Mouse (Mus musculus) forebrain, embryonic 11.5 days (tissue): ENCODE results near the gene Hapln2. TPM values are rescaled to one million over a fixed set of nuclear protein-coding genes. Genes with fewer than 3 reads are reported as not detected.

ENCODE experiments used
- ATAC-seq: fragments of 200-750 bp; cut with Nextera tagmentation; replicated peaks from 2 replicates; pipeline ENCODE4 v1.8.0; 2017; ENCODE audit warnings: moderate TSS enrichment; ENCODE audit not compliant: low FRiP score
- DNase-seq: peaks from one replicate; pipeline ENCODE4 v3.0.0-alpha.2; 2017; ENCODE audit warnings: low spot score
- H3K27ac ChIP-seq: fragments of 300-500 bp; sonication (generic); 2 replicates; pipeline ENCODE4 v1.5.1; 2014; ENCODE audit warnings: low read depth, low read length
- H3K27me3 ChIP-seq: fragments of 300-500 bp; sonication (generic); 2 replicates; pipeline ENCODE4 v1.6.1; 2014; ENCODE audit warnings: mild to moderate bottlenecking, low read length, mixed read lengths; ENCODE audit not compliant: control insufficient read depth, insufficient read depth
- H3K36me3 ChIP-seq: fragments of 300-500 bp; sonication (generic); 2 replicates; pipeline ENCODE4 v1.6.1; 2014; ENCODE audit warnings: mild to moderate bottlenecking, low read length, moderate library complexity, mixed read lengths; ENCODE audit not compliant: control insufficient read depth, insufficient read depth
- H3K4me1 ChIP-seq: fragments of 300-500 bp; sonication (generic); replicated peaks from 2 replicates; pipeline ENCODE4 v1.6.1; 2014; ENCODE audit warnings: low read length, mixed read lengths; ENCODE audit not compliant: control insufficient read depth, insufficient read depth
- H3K4me2 ChIP-seq: fragments of 300-500 bp; sonication (generic); 2 replicates; pipeline ENCODE4 v1.6.1; 2014; ENCODE audit warnings: low read depth, mild to moderate bottlenecking, low read length, moderate library complexity, mixed read lengths; ENCODE audit not compliant: severe bottlenecking
- H3K4me3 ChIP-seq: fragments of 300-500 bp; sonication (generic); 2 replicates; pipeline ENCODE4 v1.5.1; 2014; ENCODE audit warnings: low read depth, low read length
- H3K9ac ChIP-seq: fragments of 300-500 bp; sonication (generic); 2 replicates; pipeline ENCODE4 v1.6.1; 2014; ENCODE audit warnings: low read length
- H3K9me3 ChIP-seq: fragments of 300-500 bp; sonication (generic); 2 replicates; pipeline ENCODE4 v1.6.1; 2016; ENCODE audit warnings: low read length, mixed read lengths; ENCODE audit not compliant: control insufficient read depth
- WGBS: fragments of 180-500 bp; shearing (Covaris S2); extraction: QIAGEN DNeasy Blood & Tissue Kit; methylation state at CpG from one replicate; pipeline ENCODE4 v1.1.7; 2014; 5-methylcytosine and 5-hydroxymethylcytosine counted together
- polyA plus RNA-seq: library from polyadenylated mRNA; unstranded; fragments of >200 nt; fragmentation: Nextera tagmentation; extraction: Ambion mirVana; gene quantifications from 2 replicates; pipeline ENCODE4 v1.2.1, GENCODE M21; 2014

Gene Hapln2
- polyA plus RNA-seq, 1 experiment from 2014 or later: 0.27 TPM

DNA sequence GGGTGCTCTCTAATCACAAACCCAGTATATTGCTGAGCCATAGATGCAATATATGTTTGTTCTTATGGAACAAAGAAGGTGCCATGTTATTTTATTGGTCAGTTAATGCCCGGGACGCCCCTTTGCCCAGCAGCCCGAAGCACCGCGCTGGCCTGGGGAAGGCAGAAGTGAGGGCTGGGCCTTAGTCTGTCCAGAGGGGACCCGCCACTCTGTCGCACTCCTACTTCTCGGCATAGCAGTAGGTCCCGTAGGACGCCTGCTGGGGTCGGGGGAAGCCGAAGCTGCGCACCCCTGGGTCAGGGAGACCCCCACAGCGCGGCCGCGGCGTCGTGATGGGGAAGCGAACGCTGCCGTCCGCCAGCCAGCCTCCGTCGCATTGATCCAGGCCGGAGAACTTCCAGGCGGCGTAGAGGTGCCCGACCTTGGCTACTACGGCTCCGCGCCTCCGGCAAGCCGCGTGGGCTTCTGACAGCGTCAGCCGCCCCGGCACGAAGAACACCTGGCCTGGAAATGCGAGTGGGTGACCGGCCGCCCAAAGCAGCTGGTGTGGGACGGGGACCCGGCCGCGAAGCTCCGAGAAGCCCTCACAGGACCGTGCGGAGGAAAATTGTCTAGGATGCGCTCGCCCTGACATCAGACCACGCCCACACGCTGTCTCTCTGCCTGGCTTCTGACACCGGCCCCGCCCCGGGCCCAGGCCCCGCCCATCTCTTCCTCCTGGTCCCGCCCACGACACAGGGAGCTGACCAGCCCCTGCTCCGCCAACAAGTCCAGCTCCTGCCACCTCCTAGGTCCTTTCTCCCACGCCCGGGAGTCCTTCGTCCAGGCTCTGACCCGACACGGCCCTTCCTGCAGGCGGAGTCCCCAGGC, 4.8 kb downstream of the Hapln2 start:
- Histone ChIP-seq H3K27ac (no peak overlapping the region), H3K4me2 (peak overlapping the region; percentile 98), H3K27me3 (peaks cover 58% of the 10 kb centered on the region), H3K36me3 (no peaks in the 10 kb centered on the region), H3K9me3 (no peaks in the 10 kb centered on the region), H3K9ac (peak overlapping the region; percentile 32), H3K4me3 (peak overlapping the region; percentile 50), H3K4me1 (peaks cover 12% of the 10 kb centered on the region)
- WGBS: under 1% methylated on average over 66 of the region's 66 CpGs
- DNase-seq (peak; percentile 95), ATAC-seq (peak; percentile 92)

DNA sequence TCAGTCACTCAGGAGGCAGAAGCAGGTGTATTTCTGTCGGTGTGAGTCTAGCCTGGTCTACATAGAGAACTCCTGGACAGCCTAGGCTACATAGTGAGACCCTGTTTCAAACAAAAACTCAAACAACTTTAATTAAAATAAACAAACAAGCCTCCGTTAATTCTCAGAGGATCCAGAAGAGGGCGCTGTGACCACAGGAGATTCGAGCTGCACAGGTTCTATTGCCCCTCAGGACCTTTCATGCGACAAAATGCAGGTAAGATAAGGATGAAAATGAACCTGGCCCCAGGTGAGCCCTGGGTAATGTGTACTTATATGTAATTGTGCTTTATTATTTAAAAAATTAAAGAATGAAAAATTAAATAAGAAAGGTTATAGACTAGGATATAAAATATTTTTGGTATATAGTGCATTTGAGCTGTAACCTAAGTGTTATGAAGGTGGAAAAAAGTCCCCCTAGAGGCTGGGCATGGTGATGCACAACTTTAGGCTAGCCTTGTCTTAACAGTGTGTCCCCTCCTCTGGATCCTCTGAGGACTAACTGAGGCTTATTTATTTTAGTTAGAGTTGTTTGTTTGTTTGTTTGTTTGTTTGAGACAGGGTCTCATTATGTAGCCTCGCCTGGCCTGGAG, 16.6 kb downstream of the Hapln2 start:
- Histone ChIP-seq H3K4me3 (no peak overlapping the region), H3K9me3 (no peaks in the 10 kb centered on the region; the same call in 1 of the 2 replicates), H3K9ac (no peak overlapping the region), H3K36me3 (no peaks in the 10 kb centered on the region), H3K4me1 (no peaks in the 10 kb centered on the region), H3K27me3 (no peaks in the 10 kb centered on the region), H3K4me2 (no peak overlapping the region), H3K27ac (no peak overlapping the region)
- no peak for ATAC-seq
- WGBS: 12% methylated on average over 6 of the region's 6 CpGs
- DNase-seq: no peak

DNA sequence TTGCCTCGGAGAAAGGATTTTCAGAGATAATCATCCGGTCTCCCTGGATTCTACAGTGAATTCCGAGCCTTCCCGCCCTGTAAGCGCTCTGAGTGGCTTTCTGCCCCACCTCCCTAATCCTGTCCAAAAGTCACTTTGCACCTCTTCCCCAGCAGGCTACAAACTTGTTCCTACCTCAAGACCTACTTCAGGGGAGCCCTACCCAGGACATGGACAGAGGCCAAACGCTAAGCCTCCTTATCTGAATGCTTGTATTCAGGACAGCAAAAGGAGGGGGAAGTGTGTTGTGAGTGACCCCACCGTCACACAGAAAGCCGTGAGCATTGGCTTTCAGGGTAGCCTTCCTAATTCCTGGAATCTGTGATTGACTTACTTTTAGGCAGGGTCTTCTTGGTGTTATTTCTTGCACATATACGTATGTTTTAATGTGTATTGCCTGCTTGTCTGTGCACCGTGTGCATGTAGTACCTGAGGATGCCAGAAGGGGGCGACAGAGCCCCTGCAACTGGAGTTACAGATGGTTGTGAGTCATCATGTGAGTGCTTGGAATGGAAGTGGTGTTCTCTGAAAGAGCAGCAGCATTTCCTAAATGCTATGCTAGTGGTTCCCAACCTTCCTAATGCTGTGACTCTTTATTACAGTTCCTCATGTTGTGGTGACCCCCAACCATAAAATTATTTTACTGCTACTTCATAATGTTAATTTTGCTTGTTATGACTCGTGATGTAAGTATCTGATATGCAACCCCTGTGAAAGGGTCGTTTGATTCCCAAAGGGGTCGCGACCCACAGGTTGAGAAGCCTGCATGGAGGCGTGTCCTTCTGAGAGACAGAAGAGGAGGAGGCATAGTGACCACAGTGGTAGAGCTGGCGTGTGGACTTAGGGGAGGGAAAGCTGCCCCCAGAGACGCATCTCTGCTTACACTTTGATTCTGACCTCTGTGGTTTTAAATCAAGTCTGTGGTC, 21.3 kb downstream of the Hapln2 start:
- ATAC-seq (no peak), DNase-seq (no peak)
- 82% methylated on average over 18 of the region's 18 CpGs for WGBS
- Histone ChIP-seq H3K9me3 (no peaks in the 10 kb centered on the region; the same call in 1 of the 2 replicates), H3K27ac (no peak overlapping the region), H3K4me1 (no peaks in the 10 kb centered on the region), H3K4me2 (no peak overlapping the region), H3K27me3 (peaks cover 17% of the 10 kb centered on the region), H3K36me3 (no peaks in the 10 kb centered on the region), H3K9ac (no peak overlapping the region), H3K4me3 (no peak overlapping the region)

DNA sequence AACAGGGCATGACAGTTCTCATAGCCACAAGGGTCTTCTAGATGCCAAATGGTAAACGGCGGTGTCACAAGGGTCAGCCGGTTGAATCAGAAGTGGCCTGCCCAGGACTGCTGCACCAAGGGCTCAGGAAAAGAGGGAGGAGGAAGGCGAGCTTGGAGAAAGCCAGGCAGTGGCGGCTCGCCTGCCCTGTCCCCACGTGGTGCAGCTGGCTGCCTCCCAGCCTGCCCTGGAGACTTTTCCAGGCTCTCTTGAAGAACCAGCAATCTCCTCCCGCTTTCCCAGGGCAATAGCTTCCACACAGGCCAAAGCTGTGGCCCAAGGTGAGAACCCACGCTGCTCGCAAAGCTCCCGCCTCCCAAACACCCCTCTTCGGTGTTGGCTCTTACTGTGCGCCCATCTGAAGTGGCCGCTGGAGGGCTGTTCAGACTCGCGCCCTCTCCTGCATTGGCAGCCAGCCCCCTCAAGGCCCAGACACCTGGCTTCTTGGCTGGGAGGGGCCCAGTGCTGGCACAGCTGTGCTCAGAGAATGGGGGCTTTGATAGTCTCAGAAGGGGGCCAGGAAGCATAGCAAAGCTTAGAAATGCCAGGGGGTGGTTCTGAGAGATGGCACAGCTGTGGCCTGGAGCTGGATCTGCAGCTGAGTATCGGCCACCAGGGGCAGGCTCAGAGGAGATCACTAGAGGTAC, 24.9 kb downstream of the Hapln2 start:
- whole genome bisulfite sequencing: 5% methylated on average over 17 of the region's 17 CpGs
- Histone ChIP-seq H3K27ac (no peak overlapping the region), H3K4me1 (peaks cover 4% of the 10 kb centered on the region; the same call in 1 of the 2 replicates), H3K36me3 (no peaks in the 10 kb centered on the region), H3K27me3 (peaks cover 54% of the 10 kb centered on the region), H3K9ac (no peak overlapping the region), H3K4me3 (no peak overlapping the region), H3K9me3 (no peaks in the 10 kb centered on the region; the same call in 1 of the 2 replicates), H3K4me2 (no peak overlapping the region)
- ATAC-seq (no peak), DNase-seq (no peak)

DNA sequence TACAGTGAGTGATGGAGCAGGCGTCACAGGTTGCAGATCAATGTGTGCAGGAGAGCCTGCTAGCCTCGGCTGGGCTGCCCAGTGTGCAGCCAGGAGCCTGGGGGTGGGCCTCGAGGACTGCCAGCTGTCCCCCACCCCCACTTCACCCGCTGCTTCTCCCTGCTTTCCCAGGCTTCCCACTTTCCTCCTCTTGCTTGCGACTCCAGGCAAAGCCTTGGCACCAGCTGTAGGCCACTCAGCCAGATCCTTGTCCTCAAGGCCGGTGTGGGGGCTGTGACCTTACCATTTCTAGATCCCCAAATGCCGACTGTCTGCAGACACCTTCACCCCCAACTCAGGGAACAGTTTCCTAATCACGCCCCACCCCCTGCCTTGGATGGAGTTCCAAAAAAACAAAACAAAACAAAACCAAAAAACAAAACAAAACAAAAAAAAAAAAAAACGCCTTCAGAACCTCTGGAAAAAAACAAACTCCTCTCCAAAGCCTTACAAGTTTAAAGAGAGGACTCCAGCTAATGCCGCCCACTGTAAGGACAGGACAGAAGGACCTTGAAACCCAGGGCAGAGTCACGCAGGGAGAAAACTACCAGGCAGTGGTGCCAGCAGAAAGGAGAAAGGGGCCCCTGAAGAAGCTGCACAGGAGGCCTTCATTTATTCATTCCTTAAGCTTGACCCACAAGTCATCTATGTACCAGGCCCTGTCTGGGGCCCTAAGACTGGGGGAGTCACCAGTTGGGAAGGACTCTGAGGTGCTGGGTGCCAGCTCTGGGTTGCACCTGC, 26.4 kb downstream of the Hapln2 start:
- Histone ChIP-seq H3K4me2 (peak overlapping the region; percentile 86; the same call in 1 of the 2 replicates), H3K9ac (no peak overlapping the region), H3K9me3 (no peaks in the 10 kb centered on the region; the same call in 1 of the 2 replicates), H3K36me3 (no peaks in the 10 kb centered on the region), H3K27me3 (peaks cover 67% of the 10 kb centered on the region), H3K4me3 (no peak overlapping the region; the same call in 1 of the 2 replicates), H3K27ac (no peak overlapping the region), H3K4me1 (peaks cover 13% of the 10 kb centered on the region)
- DNase-seq: no peak
- WGBS: 12% methylated on average over 11 of the region's 11 CpGs
- no peak for ATAC-seq

DNA sequence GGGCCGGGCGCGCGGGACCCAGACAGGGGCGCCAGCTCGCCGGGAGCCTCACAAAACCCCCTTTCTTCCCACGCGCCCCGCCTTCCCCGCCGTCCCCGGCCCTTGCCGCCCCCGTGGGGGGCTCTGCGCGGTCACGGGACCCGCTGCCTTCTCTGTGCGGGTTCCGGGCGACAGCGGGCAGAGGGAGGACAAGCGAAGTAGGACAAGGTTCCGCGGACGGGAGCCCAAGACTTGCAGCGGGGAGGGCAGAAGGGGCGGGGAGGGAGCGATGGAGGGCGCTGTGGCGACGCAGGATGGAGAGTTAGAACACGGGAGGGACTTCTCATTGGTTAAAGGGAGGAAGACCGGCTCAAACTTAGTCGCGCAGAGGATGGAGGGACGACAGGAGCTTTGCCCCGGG, 27.2 kb downstream of the Hapln2 start, which contains the start of gene Bcan:
TSS of gene Bcan (minus strand) at position 50 of the 400 bp plus-strand sequence.
- H3K9ac ChIP-seq: no peak within 1 kb of the TSS; the same call in 1 of the 2 replicates
- H3K4me2 ChIP-seq: peak within 1 kb of the TSS; percentile 86
- no peak within 1 kb of the TSS for H3K27ac ChIP-seq
- WGBS: 2% methylated on average over 39 of the region's 39 CpGs
- H3K9me3 ChIP-seq: no peaks in the 10 kb centered on the region
- DNase-seq: peak; percentile 70
- H3K27me3 ChIP-seq: peaks cover 75% of the 10 kb centered on the region
- peaks cover 13% of the 10 kb centered on the region for H3K4me1 ChIP-seq
- no peaks in the 10 kb centered on the region for H3K36me3 ChIP-seq
- no peak for ATAC-seq
- H3K4me3 ChIP-seq: peak within 1 kb of the TSS; percentile 38

DNA sequence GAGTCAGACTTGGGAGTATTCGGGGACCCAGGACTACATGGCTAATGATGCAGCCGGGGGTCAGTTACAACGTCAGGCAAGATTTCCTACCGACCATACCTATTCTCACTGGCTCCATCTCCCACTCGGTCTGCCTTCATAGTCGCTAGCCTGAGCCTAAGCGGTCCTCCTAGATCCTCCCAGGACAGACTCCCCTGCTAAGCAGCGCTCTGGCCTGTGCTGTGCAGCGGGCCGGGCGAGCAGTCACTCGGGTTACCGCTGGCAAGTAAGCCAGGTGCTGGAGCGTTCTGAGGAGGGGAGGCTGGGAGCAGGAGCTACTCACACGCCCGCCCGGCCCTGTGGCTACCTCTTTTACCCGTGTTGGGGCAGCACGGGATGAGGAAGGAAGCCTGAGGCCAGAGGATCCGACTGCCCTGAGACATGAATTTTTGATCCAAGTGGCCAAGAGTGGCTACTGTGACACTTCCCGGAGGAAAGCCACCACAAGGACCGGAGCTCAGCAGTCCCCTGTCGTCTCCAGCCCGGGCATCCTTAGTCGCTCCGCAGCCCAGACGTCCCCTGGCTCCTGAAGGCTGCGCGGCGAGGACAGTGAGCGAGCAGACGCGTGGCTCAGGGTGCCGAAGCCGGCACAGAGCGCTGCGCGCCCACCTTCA, 28.0 kb downstream of the Hapln2 start:
- peak overlapping the region; percentile 86 for H3K4me2 ChIP-seq
- no peak overlapping the region; the same call in 1 of the 2 replicates for H3K9ac ChIP-seq
- peaks cover 13% of the 10 kb centered on the region for H3K4me1 ChIP-seq
- no peak overlapping the region for H3K27ac ChIP-seq
- peaks cover 83% of the 10 kb centered on the region for H3K27me3 ChIP-seq
- WGBS: under 1% methylated on average over 38 of the region's 38 CpGs
- peak; percentile 64 for DNase-seq
- peak overlapping the region; percentile 38 for H3K4me3 ChIP-seq
- no peaks in the 10 kb centered on the region for H3K9me3 ChIP-seq
- H3K36me3 ChIP-seq: no peaks in the 10 kb centered on the region
- ATAC-seq: no peak
